Mouse (Mus musculus): ENCODE results near the gene Ntng1. TPM values are rescaled to one million over a fixed set of nuclear protein-coding genes. Genes with fewer than 3 reads are reported as not detected.

Ntng1 gene
- 0.05 and 0.09 TPM in 2 replicates for polyA plus RNA-seq (2012; rRNA removed)

- no peak for TF ChIP-seq CTCF (IDR thresholded peaks at IDR 0.05; ENCODE audit: extremely low read depth, insufficient read length, insufficient replicate concordance, low read depth, low read length)
- TF ChIP-seq POLR2A (IDR thresholded peaks at IDR 0.05; ENCODE audit: low read depth, low read length), result no peak
- Histone ChIP-seq H3K27ac (ENCODE audit: insufficient read depth, low read depth, low read length) (no peak within 1 kb of the TSS), H3K36me3 (ENCODE audit: control insufficient read depth, insufficient read depth, low read length) (no peaks in the 10 kb centered on the region), H3K4me3 (ENCODE audit: low read depth, low read length) (peak within 1 kb of the TSS; percentile 35), H3K27me3 (ENCODE audit: control insufficient read depth, insufficient read depth, low read length) (peaks cover 15% of the 10 kb centered on the region), H3K4me1 (ENCODE audit: control insufficient read depth, insufficient read depth, insufficient read length, low read length) (no peaks in the 10 kb centered on the region; the same call in 1 of the 2 replicates)
- 2% methylated on average over 52 of the region's 52 CpGs for WGBS
Measured at GRCm38 (mm10) chr3:110143206-110144061, at the start of gene Ntng1. TSS of gene Ntng1 (minus strand) at chr3:110144011.

- WGBS, result 66% methylated on average over 5 of the region's 5 CpGs
- Histone ChIP-seq H3K27me3 (ENCODE audit: control insufficient read depth, insufficient read depth, low read length) (no peaks in the 10 kb centered on the region), H3K36me3 (ENCODE audit: control insufficient read depth, insufficient read depth, low read length) (no peaks in the 10 kb centered on the region), H3K4me1 (ENCODE audit: control insufficient read depth, insufficient read depth, insufficient read length, low read length) (no peaks in the 10 kb centered on the region), H3K27ac (ENCODE audit: insufficient read depth, low read depth, low read length) (no peak overlapping the region), H3K4me3 (ENCODE audit: low read depth, low read length) (no peak overlapping the region)
- TF ChIP-seq CTCF (IDR thresholded peaks at IDR 0.05; ENCODE audit: extremely low read depth, insufficient read length, insufficient replicate concordance, low read depth, low read length) (no peak), POLR2A (IDR thresholded peaks at IDR 0.05; ENCODE audit: low read depth, low read length) (no peak)
Measured at GRCm38 (mm10) chr3:110187401-110187948, 43.7 kb upstream of the Ntng1 start.

DNA sequence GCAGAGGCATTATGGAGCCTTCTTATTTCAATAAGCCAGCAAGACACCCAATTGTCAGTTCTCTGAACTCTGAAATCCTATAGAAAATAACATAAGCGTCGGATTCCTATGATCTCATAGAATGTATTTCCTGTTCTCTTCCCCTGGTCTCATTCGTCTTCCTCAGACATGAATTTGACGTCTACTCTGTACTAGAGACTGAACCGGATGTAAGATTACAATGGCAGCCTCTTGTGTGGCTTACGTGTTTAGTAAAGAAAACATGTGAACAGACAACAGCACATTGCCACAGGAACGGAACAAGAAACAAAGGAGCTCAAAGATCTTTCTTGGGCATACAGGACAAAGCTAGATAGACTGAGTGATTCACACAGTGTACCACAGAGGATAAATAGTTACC is 5.3 kb upstream of the Ntng1 start:
- 72% methylated on average over 7 of the region's 7 CpGs for WGBS
- H3K36me3 ChIP-seq (ENCODE audit: control insufficient read depth, insufficient read depth, low read length), result no peaks in the 10 kb centered on the region
- no peak overlapping the region for H3K27ac ChIP-seq (ENCODE audit: insufficient read depth, low read depth, low read length)
- no peak overlapping the region for H3K4me3 ChIP-seq (ENCODE audit: low read depth, low read length)
- no peaks in the 10 kb centered on the region for H3K4me1 ChIP-seq (ENCODE audit: control insufficient read depth, insufficient read depth, insufficient read length, low read length)
- no peaks in the 10 kb centered on the region for H3K27me3 ChIP-seq (ENCODE audit: control insufficient read depth, insufficient read depth, low read length)
- TF ChIP-seq POLR2A (IDR thresholded peaks at IDR 0.05; ENCODE audit: low read depth, low read length) (no peak), CTCF (IDR thresholded peaks at IDR 0.05; ENCODE audit: extremely low read depth, insufficient read length, insufficient replicate concordance, low read depth, low read length) (no peak)

GRCm38 (mm10) chr3:110144301-110145055 is 667 bp upstream of the Ntng1 start:
- no peak overlapping the region for H3K4me3 ChIP-seq (ENCODE audit: low read depth, low read length)
- no peak for TF ChIP-seq CTCF (IDR thresholded peaks at IDR 0.05; ENCODE audit: extremely low read depth, insufficient read length, insufficient replicate concordance, low read depth, low read length)
- no peak for TF ChIP-seq POLR2A (IDR thresholded peaks at IDR 0.05; ENCODE audit: low read depth, low read length)
- 56% methylated on average over 6 of the region's 6 CpGs for WGBS

GRCm38 (mm10) chr3:110142314-110143205 is 1.3 kb downstream of the Ntng1 start:
- Histone ChIP-seq H3K4me1 (ENCODE audit: control insufficient read depth, insufficient read depth, insufficient read length, low read length) (no peaks in the 10 kb centered on the region; the same call in 1 of the 2 replicates), H3K27ac (ENCODE audit: insufficient read depth, low read depth, low read length) (no peak overlapping the region), H3K36me3 (ENCODE audit: control insufficient read depth, insufficient read depth, low read length) (no peaks in the 10 kb centered on the region), H3K27me3 (ENCODE audit: control insufficient read depth, insufficient read depth, low read length) (peaks cover 15% of the 10 kb centered on the region), H3K4me3 (ENCODE audit: low read depth, low read length) (peak overlapping the region; percentile 35)
- TF ChIP-seq CTCF (IDR thresholded peaks at IDR 0.05; ENCODE audit: extremely low read depth, insufficient read length, insufficient replicate concordance, low read depth, low read length) (no peak), POLR2A (IDR thresholded peaks at IDR 0.05; ENCODE audit: low read depth, low read length) (no peak)
- 2% methylated on average over 77 of the region's 77 CpGs for WGBS

More at GRCm38 (mm10) chr3:110144301-110145055, 667 bp upstream of the Ntng1 start:
- Histone ChIP-seq H3K27me3 (ENCODE audit: control insufficient read depth, insufficient read depth, low read length) (peaks cover 15% of the 10 kb centered on the region), H3K4me1 (ENCODE audit: control insufficient read depth, insufficient read depth, insufficient read length, low read length) (no peaks in the 10 kb centered on the region; the same call in 1 of the 2 replicates), H3K27ac (ENCODE audit: insufficient read depth, low read depth, low read length) (no peak overlapping the region), H3K36me3 (ENCODE audit: control insufficient read depth, insufficient read depth, low read length) (no peaks in the 10 kb centered on the region)

Measured in small intestine, adult 2 months (tissue).